Mouse (Mus musculus): ENCODE results near the gene Ptges3. TPM values are rescaled to one million over a fixed set of nuclear protein-coding genes. Genes with fewer than 3 reads are reported as not detected.

Gene Ptges3
- polyA plus RNA-seq, 1 experiment from 2014 or later: 359 TPM

DNA sequence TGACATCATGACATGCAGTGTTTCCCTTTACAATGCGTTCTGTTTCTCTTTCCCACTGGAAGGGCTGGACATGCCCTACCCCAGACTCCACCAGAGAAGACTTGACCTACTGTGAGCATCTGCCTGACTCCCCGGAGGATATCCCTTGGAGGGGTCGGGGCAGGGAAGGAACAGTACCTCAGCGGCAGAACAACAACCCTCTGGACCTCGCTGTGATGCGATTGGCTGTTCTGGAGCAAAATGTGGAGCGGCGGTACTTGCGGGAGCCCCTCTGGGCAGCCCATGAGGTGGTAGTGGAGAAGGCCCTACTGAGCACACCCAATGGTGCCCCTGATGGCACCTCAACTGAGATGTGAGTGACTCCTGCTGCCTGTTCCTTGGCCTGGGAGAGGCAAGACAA is 66.1 kb downstream of the Ptges3 start:
- Histone ChIP-seq H3K4me2 (ENCODE audit: low read length) (no peak overlapping the region), H3K9me3 (ENCODE audit: control insufficient read depth, low read length) (no peaks in the 10 kb centered on the region), H3K9ac (ENCODE audit: low read depth, low read length) (no peak overlapping the region), H3K4me3 (ENCODE audit: low read length) (no peak overlapping the region), H3K36me3 (ENCODE audit: control insufficient read depth, insufficient read depth, low read length) (peaks cover 63% of the 10 kb centered on the region), H3K27ac (ENCODE audit: low read depth, low read length) (no peak overlapping the region), H3K27me3 (replicated peaks; ENCODE audit: control insufficient read depth, insufficient read depth, low read length) (no peaks in the 10 kb centered on the region), H3K4me1 (ENCODE audit: control insufficient read depth, insufficient read depth, low read depth, low read length) (no peaks in the 10 kb centered on the region)
- ATAC-seq: no peak
- 95% methylated on average over 9 of the region's 9 CpGs for WGBS

DNA sequence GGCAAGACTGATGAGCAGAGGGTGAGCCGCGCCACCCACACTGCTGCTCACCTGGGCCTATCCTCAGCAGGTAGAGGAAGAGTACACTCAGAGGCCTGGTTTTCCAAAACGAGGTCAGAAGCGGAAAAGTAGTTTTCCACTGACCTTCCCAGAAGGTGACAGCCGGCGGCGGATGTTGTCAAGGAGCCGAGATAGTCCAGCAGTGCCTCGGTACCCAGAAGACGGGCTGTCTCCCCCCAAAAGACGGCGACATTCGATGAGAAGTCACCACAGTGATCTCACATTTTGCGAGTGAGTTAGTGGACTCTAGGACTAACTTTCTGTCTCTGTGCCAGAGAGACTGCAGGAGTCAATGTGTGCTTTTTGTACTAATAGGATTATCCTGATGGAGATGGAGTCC is 67.2 kb downstream of the Ptges3 start:
- Histone ChIP-seq H3K27me3 (replicated peaks; ENCODE audit: control insufficient read depth, insufficient read depth, low read length) (no peaks in the 10 kb centered on the region), H3K36me3 (ENCODE audit: control insufficient read depth, insufficient read depth, low read length) (peaks cover 59% of the 10 kb centered on the region), H3K4me1 (ENCODE audit: control insufficient read depth, insufficient read depth, low read depth, low read length) (no peaks in the 10 kb centered on the region), H3K4me2 (ENCODE audit: low read length) (no peak overlapping the region), H3K27ac (ENCODE audit: low read depth, low read length) (no peak overlapping the region), H3K9ac (ENCODE audit: low read depth, low read length) (no peak overlapping the region), H3K4me3 (ENCODE audit: low read length) (no peak overlapping the region), H3K9me3 (ENCODE audit: control insufficient read depth, low read length) (no peaks in the 10 kb centered on the region)
- ATAC-seq: no peak
- WGBS: 94% methylated on average over 14 of the region's 14 CpGs

MicroRNA genes within 50 kb of the gene (microRNA counts, 519-probe panel; counts per million panel counts)
- microRNA mmu-miR-677: not detected

Small RNA genes lying within 50 kb of the gene (microRNA-seq; reads per million reads assigned to microRNA genes)
- 15.2 reads per million, percentile 30 among the genes with 10 or more reads in this experiment for gene Mir677

Other genes with a start within 250 kb of the Ptges3 start
- not detected in 2 replicates for gene Rdh19, start 209.0 kb upstream of the Ptges3 start, polyA plus RNA-seq (2015; fragmentation: Nextera tagmentation; extraction: Ambion mirVana)
- not detected in 2 replicates for gene Rdh16f2, start 192.5 kb upstream of the Ptges3 start, polyA plus RNA-seq (2015; fragmentation: Nextera tagmentation; extraction: Ambion mirVana)
- gene Rdh7, start 170.1 kb upstream of the Ptges3 start, polyA plus RNA-seq (2015; fragmentation: Nextera tagmentation; extraction: Ambion mirVana): not detected in 2 replicates
- not detected in 2 replicates for gene Sdr9c7, start 160.4 kb upstream of the Ptges3 start, polyA plus RNA-seq (2015; fragmentation: Nextera tagmentation; extraction: Ambion mirVana)
- gene Hsd17b6, start 51.3 kb upstream of the Ptges3 start, polyA plus RNA-seq (2015; fragmentation: Nextera tagmentation; extraction: Ambion mirVana): not detected in 2 replicates
- 37.2 and 40.2 TPM in 2 replicates for gene Prim1, start 43.8 kb upstream of the Ptges3 start, polyA plus RNA-seq (2015; fragmentation: Nextera tagmentation; extraction: Ambion mirVana)
- 426 and 444 TPM in 2 replicates for gene Naca, start 23.4 kb upstream of the Ptges3 start, polyA plus RNA-seq (2015; fragmentation: Nextera tagmentation; extraction: Ambion mirVana)
- 2,423 and 2,704 TPM in 2 replicates for gene Atp5b, start 24.3 kb downstream of the Ptges3 start, polyA plus RNA-seq (2015; fragmentation: Nextera tagmentation; extraction: Ambion mirVana)
- 6.9 and 7.3 TPM in 2 replicates for gene Baz2a, start 32.6 kb downstream of the Ptges3 start, polyA plus RNA-seq (2015; fragmentation: Nextera tagmentation; extraction: Ambion mirVana)
- gene Rbms2, start 121.3 kb downstream of the Ptges3 start, polyA plus RNA-seq (2015; fragmentation: Nextera tagmentation; extraction: Ambion mirVana): 8.2 and 10.7 TPM in 2 replicates
- 1.8 and 2.4 TPM in 2 replicates for gene Gls2, start 135.5 kb downstream of the Ptges3 start, polyA plus RNA-seq (2015; fragmentation: Nextera tagmentation; extraction: Ambion mirVana)
- gene Spryd4, start 152.9 kb downstream of the Ptges3 start, polyA plus RNA-seq (2015; fragmentation: Nextera tagmentation; extraction: Ambion mirVana): 23.6 and 25.5 TPM in 2 replicates
- 0.11 and 0.24 TPM in 2 replicates for gene Mip, start 166.9 kb downstream of the Ptges3 start, polyA plus RNA-seq (2015; fragmentation: Nextera tagmentation; extraction: Ambion mirVana)
- 19.7 and 22.4 TPM in 2 replicates for gene Timeless, start 173.1 kb downstream of the Ptges3 start, polyA plus RNA-seq (2015; fragmentation: Nextera tagmentation; extraction: Ambion mirVana)
- gene Apon, start 195.1 kb downstream of the Ptges3 start, polyA plus RNA-seq (2015; fragmentation: Nextera tagmentation; extraction: Ambion mirVana): 0.11 TPM in 1 of 2 replicates, not detected in the other
- 0.24 TPM in 1 of 2 replicates, not detected in the other for gene Apof, start 209.7 kb downstream of the Ptges3 start, polyA plus RNA-seq (2015; fragmentation: Nextera tagmentation; extraction: Ambion mirVana)
- gene Stat2, start 211.6 kb downstream of the Ptges3 start, polyA plus RNA-seq (2015; fragmentation: Nextera tagmentation; extraction: Ambion mirVana): 19.3 and 22.2 TPM in 2 replicates
- 0.22 and 0.73 TPM in 2 replicates for gene Il23a, start 239.8 kb downstream of the Ptges3 start, polyA plus RNA-seq (2015; fragmentation: Nextera tagmentation; extraction: Ambion mirVana)
- 18.2 and 20.9 TPM in 2 replicates for gene Pan2, start 244.4 kb downstream of the Ptges3 start, polyA plus RNA-seq (2015; fragmentation: Nextera tagmentation; extraction: Ambion mirVana)

Measured in hindbrain, embryonic 16.5 days (tissue).